Mouse (Mus musculus) stomach, postnatal 0 days (tissue): ENCODE measurements at regions not wholly inside any gene's neighbourhood (a gene's known extent, or its start where the extent isn't known, plus 50 kb on each side); places are given as distances from the start of the nearest gene placed in this dataset.
A peak's percentile ranks its signal among the peaks of the same experiment; 100 is the strongest.

Experiments
- ATAC-seq: fragments of 200-750 bp; cut with Nextera tagmentation; 2 replicates; pipeline ENCODE4 v1.8.0; 2017; ENCODE audit not compliant: low FRiP score, low TSS enrichment
- DNase-seq: peaks from one replicate; pipeline ENCODE4 v3.0.0-alpha.2; 2016; ENCODE audit warnings: low spot score
- H3K27ac ChIP-seq: fragments of 300-500 bp; sonication (generic); replicated peaks from 2 replicates; pipeline ENCODE4 v1.5.1; 2014; ENCODE audit warnings: mild to moderate bottlenecking, control low read depth
- H3K27me3 ChIP-seq: fragments of 300-500 bp; sonication (generic); 2 replicates; pipeline ENCODE4 v1.6.1; 2014; ENCODE audit warnings: low read length; ENCODE audit not compliant: control insufficient read depth, insufficient read depth
- H3K36me3 ChIP-seq: fragments of 300-500 bp; sonication (generic); 2 replicates; pipeline ENCODE4 v1.6.1; 2014; ENCODE audit warnings: low read length, mixed read lengths; ENCODE audit not compliant: control insufficient read depth, insufficient read depth
- H3K4me1 ChIP-seq: fragments of 300-500 bp; sonication (generic); replicated peaks from 2 replicates; pipeline ENCODE4 v1.6.1; 2014; ENCODE audit warnings: antibody characterized with exemption; ENCODE audit not compliant: control insufficient read depth, insufficient read depth
- H3K4me2 ChIP-seq: fragments of 300-500 bp; sonication (generic); replicated peaks from 2 replicates; pipeline ENCODE4 v1.6.1; 2014; ENCODE audit warnings: low read depth, mild to moderate bottlenecking, control low read depth, moderate library complexity
- H3K4me3 ChIP-seq: fragments of 300-500 bp; sonication (generic); 2 replicates; pipeline ENCODE4 v1.5.1; 2014; ENCODE audit warnings: low read depth, low read length, control low read depth
- H3K9ac ChIP-seq: fragments of 300-500 bp; sonication (generic); 2 replicates; pipeline ENCODE4 v1.6.1; 2014; ENCODE audit warnings: mild to moderate bottlenecking, low read length, control low read depth, mixed read lengths
- H3K9me3 ChIP-seq: fragments of 300-500 bp; sonication (generic); 2 replicates; pipeline ENCODE4 v1.6.1; 2016; ENCODE audit warnings: low read length; ENCODE audit not compliant: control insufficient read depth
- CTCF ChIP-seq: IDR thresholded peaks from 2 replicates; pipeline ENCODE4 v1.5.1; 2016; ENCODE audit warnings: antibody characterized with exemption, low read depth, mild to moderate bottlenecking, moderate library complexity
- EP300 ChIP-seq: optimal IDR thresholded peaks from 2 replicates; pipeline ENCODE3; 2016; ENCODE audit warnings: antibody characterized with exemption
- WGBS: fragments of 180-500 bp; shearing (Covaris S2); extraction: QIAGEN DNeasy Blood & Tissue Kit; methylation state at CpG from one replicate; pipeline ENCODE4 v1.1.7; 2014; 5-methylcytosine and 5-hydroxymethylcytosine counted together

DNA sequence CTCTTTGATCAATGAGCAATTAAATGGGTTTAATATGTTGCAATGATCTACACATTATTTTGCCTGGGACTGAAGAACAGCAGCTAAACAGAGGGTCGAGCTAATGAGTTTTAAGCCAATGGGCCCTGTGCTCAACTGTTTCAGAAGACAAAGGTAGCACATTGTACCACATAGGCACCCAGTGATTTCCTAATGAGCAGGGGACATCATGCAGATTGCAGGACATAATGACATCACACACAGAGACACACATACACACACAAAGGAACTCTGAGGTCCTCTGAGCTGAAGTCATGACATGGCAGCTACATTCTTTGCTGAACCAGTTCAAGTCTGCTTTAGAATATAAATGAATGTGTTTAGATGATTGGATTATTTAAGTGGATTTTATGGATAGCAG, 71.9 kb downstream of the Zfp330 start:
- DNase-seq (no peak), ATAC-seq (no peak)
- 61% methylated on average over 1 of the region's 1 CpGs for WGBS
- no peak overlapping the region for H3K4me3 ChIP-seq
- no peak overlapping the region for H3K4me2 ChIP-seq
- H3K27me3 ChIP-seq, result no peaks in the 10 kb centered on the region
- no peaks in the 10 kb centered on the region for H3K36me3 ChIP-seq
- no peak overlapping the region for H3K27ac ChIP-seq
- TF ChIP-seq CTCF (no peak), EP300 (no peak)
- H3K4me1 ChIP-seq, result no peaks in the 10 kb centered on the region
- no peak overlapping the region for H3K9ac ChIP-seq
- no peaks in the 10 kb centered on the region for H3K9me3 ChIP-seq

DNA sequence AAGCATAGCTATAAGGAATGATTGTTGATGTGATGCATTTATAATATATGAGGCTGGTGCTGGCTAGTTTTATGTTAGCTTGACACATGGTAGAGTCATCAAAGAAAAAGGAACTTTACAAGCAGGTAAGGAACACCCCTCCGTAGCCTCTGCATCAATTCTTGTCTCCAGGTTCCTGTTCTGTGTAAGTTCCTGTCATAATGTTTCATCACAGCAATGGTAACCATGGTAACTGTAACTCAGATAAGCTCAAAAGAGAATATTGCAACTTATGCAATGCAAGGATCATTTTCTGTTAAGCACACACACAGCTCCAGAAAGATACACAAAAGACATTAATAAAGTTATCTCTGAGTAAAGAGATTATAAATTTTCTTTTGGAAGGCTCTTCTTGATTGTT, 73.5 kb downstream of the Zfp330 start:
- 65% methylated on average over 1 of the region's 1 CpGs for WGBS
- no peak for ATAC-seq
- no peak for DNase-seq

DNA sequence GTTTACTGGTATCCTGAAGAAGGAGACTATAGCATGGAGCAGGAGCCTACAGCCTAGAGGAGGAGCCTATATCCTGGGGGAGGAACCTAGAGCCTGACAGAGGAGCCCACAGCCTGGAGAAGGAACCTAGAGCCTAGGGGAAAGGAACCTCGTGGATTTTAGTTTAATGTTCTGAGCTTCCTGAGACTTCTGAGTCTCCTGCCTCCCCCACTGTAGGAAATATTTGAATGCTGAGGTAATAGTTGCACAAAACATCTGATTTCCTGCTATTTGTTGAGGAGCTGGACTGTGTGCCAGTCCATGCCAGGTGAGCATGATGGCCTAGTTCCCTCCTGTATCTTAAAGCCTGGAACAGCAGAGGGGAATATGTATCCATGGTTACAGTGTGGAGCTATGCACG, 74.7 kb downstream of the Zfp330 start:
- no peaks in the 10 kb centered on the region for H3K4me1 ChIP-seq
- no peak for DNase-seq
- ATAC-seq, result no peak
- no peaks in the 10 kb centered on the region for H3K9me3 ChIP-seq
- H3K36me3 ChIP-seq, result no peaks in the 10 kb centered on the region
- H3K4me2 ChIP-seq, result no peak overlapping the region
- TF ChIP-seq CTCF (no peak), EP300 (no peak)
- no peak overlapping the region for H3K9ac ChIP-seq
- 73% methylated on average over 2 of the region's 2 CpGs for WGBS
- H3K27me3 ChIP-seq, result no peaks in the 10 kb centered on the region
- H3K4me3 ChIP-seq, result no peak overlapping the region
- no peak overlapping the region for H3K27ac ChIP-seq

More for the DNA sequence above, 73.5 kb downstream of the Zfp330 start:
- H3K9ac ChIP-seq, result no peak overlapping the region
- no peak for TF ChIP-seq CTCF
- no peak for TF ChIP-seq EP300
- H3K27ac ChIP-seq, result no peak overlapping the region
- H3K36me3 ChIP-seq, result no peaks in the 10 kb centered on the region
- H3K4me2 ChIP-seq, result no peak overlapping the region
- no peaks in the 10 kb centered on the region for H3K9me3 ChIP-seq
- H3K4me3 ChIP-seq, result no peak overlapping the region
- no peaks in the 10 kb centered on the region for H3K4me1 ChIP-seq
- no peaks in the 10 kb centered on the region for H3K27me3 ChIP-seq

DNA sequence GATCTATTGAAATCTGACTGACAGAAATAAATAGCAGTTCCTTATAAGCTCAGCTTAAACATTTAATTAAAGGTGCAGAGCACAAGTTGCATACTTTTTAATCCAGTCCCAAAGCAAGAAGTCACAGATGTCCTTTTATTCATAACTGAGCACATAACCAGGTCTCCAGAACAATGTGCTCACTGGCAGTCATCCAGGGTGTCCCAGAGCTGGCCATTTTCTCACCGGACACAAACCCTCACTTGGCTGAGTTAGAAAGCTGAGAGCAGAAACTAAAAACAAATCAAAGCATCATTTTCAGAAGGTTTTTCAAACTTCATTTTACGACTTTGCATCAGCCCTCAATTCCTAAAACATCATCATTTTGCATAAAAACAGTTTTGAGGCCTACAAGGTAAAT, 75.9 kb downstream of the Zfp330 start:
- no peaks in the 10 kb centered on the region for H3K4me1 ChIP-seq
- no peaks in the 10 kb centered on the region for H3K9me3 ChIP-seq
- H3K9ac ChIP-seq, result no peak overlapping the region
- no peak for DNase-seq
- ATAC-seq, result no peak
- no peaks in the 10 kb centered on the region for H3K27me3 ChIP-seq
- TF ChIP-seq EP300, result no peak
- TF ChIP-seq CTCF, result no peak
- no peaks in the 10 kb centered on the region for H3K36me3 ChIP-seq
- no peak overlapping the region for H3K4me2 ChIP-seq
- no peak overlapping the region for H3K27ac ChIP-seq
- no peak overlapping the region for H3K4me3 ChIP-seq
- WGBS, result 30% methylated on average over 2 of the region's 2 CpGs

DNA sequence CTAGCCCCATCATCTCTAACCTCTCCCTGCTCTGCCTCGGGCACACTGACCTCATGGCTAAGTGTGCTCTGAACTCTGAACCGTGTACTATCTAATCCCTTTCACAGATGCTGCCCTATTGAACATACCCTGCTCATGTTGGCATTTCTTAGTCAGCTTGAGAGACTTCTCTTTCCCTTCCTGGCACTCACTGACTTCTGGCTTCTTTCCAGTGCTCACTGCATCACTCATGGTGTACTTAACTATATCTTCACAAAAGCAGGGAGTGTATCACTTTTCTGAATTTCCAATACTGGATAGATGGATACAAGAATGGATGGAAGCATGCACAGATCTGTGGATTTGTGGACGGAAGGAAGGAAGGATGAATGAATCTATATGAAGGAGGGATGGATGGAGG, 80.9 kb downstream of the Zfp330 start:
- TF ChIP-seq CTCF (no peak), EP300 (no peak)
- Histone ChIP-seq H3K9ac (no peak overlapping the region), H3K36me3 (no peaks in the 10 kb centered on the region), H3K27me3 (no peaks in the 10 kb centered on the region), H3K27ac (no peak overlapping the region), H3K4me1 (no peaks in the 10 kb centered on the region), H3K9me3 (no peaks in the 10 kb centered on the region), H3K4me3 (no peak overlapping the region), H3K4me2 (no peak overlapping the region)
- DNase-seq, result no peak
- ATAC-seq, result no peak
- WGBS, result 74% methylated on average over 3 of the region's 3 CpGs

DNA sequence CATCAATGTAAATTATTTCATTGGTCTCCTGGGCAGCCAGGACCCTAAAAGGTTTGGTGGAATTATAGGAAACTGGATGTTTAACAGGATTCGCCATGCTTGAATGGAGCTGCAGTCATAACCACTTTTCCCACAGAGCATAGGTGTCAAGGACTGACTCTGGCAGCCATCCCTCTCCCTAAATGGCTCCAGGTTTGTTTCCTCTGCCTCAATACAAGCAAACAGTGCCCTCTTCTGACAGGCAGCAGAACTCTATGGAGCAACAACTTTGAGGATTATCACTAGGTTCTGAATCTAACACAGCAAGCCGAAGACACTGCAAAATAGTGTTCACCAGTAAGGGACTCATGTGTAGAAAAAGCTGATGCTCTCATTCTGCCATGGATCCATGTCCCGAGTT, 84.6 kb downstream of the Zfp330 start:
- ATAC-seq (no peak), DNase-seq (peak; percentile 27)
- Histone ChIP-seq H3K27me3 (no peaks in the 10 kb centered on the region; the same call in 1 of the 2 replicates), H3K9ac (no peak overlapping the region), H3K9me3 (no peaks in the 10 kb centered on the region), H3K4me1 (no peaks in the 10 kb centered on the region), H3K4me3 (no peak overlapping the region), H3K36me3 (no peaks in the 10 kb centered on the region), H3K4me2 (no peak overlapping the region), H3K27ac (no peak overlapping the region)
- TF ChIP-seq CTCF, result peak; percentile 82
- TF ChIP-seq EP300, result no peak
- WGBS, result 54% methylated on average over 3 of the region's 3 CpGs
